Mouse (Mus musculus): ENCODE results near the gene Zcchc14. TPM values are rescaled to one million over a fixed set of nuclear protein-coding genes. Genes with fewer than 3 reads are reported as not detected.
A peak's percentile ranks its signal among the peaks of the same experiment; 100 is the strongest.

Zcchc14 gene
- total and polyA plus RNA-seq, 2 experiments from 2014 or later: 17.4 to 85.8 TPM

DNA sequence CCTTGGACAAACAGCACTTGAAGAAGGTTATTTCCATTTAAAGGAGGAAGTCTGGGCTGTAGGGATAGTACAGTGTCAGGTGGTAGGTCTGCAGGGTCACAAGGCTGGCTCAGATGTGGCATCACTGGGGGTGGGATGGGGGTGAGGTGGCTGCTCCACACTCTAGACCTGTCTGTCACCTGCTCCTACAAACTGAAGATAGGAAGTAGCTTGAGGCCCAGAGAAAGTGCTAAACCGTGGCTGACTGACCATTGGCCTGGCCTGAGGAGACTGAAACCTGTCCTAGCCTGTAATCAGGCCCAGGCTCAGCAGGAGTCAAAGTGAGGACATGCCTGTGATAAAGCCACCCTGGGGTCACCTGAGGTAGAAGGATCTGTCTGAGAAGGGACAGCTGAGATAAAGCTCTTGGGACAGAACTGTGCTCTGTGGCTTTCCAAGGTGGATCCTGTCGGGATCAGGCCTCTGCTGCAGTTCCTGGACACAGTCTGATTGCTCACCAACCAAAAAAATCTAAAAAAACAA is 63.4 kb downstream of the Zcchc14 start:
- no peak overlapping the region for H3K27ac ChIP-seq (ENCODE audit: low read depth, low read length)
- 41% methylated on average over 2 of the region's 2 CpGs for WGBS
- H3K36me3 ChIP-seq (ENCODE audit: insufficient read depth): peaks cover 8% of the 10 kb centered on the region; the same call in 1 of the 2 replicates
- H3K4me3 ChIP-seq (ENCODE audit: low read depth, low read length): no peak overlapping the region
- peak overlapping the region; percentile 86; the same call in 1 of the 2 replicates for H3K4me2 ChIP-seq (ENCODE audit: low read depth)
- no peak overlapping the region for H3K9ac ChIP-seq
- DNase-seq (no peak), ATAC-seq (no peak)
- no peaks in the 10 kb centered on the region for H3K27me3 ChIP-seq (ENCODE audit: insufficient read depth, low read length)
- TF ChIP-seq CTCF (IDR thresholded peaks at IDR 0.05; ENCODE audit: low read depth): no peak
- no peaks in the 10 kb centered on the region for H3K9me3 ChIP-seq (ENCODE audit: low read length)
- peaks cover 18% of the 10 kb centered on the region for H3K4me1 ChIP-seq (ENCODE audit: insufficient read depth)

DNA sequence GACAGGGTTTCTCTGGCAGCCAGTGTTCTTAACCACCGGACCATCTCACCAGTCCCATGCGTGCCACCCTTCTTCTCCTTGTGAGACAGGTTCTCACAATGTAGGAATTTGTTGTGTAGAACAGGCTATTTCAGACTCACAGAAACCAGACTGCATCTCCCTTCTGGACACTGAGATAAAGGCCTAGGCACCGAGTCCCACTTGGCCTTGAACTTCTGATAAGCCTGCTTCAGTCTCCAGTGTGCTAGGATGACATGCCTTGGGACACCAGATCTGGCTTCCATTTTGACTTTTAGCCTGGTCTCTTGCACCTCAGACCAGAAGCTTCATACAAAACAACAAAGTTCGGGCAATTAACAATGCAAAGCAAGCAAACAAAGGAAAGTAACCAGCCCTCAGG is 64.0 kb downstream of the Zcchc14 start:
- Histone ChIP-seq H3K36me3 (ENCODE audit: insufficient read depth) (peaks cover 4% of the 10 kb centered on the region; the same call in 1 of the 2 replicates), H3K9ac (no peak overlapping the region), H3K4me1 (ENCODE audit: insufficient read depth) (peaks cover 18% of the 10 kb centered on the region), H3K4me3 (ENCODE audit: low read depth, low read length) (no peak overlapping the region), H3K27ac (ENCODE audit: low read depth, low read length) (no peak overlapping the region), H3K9me3 (ENCODE audit: low read length) (no peaks in the 10 kb centered on the region), H3K27me3 (ENCODE audit: insufficient read depth, low read length) (no peaks in the 10 kb centered on the region), H3K4me2 (ENCODE audit: low read depth) (no peak overlapping the region)
- no peak for DNase-seq
- no peak for ATAC-seq
- WGBS: 93% methylated on average over 4 of the region's 4 CpGs
- TF ChIP-seq CTCF (IDR thresholded peaks at IDR 0.05; ENCODE audit: low read depth): no peak

DNA sequence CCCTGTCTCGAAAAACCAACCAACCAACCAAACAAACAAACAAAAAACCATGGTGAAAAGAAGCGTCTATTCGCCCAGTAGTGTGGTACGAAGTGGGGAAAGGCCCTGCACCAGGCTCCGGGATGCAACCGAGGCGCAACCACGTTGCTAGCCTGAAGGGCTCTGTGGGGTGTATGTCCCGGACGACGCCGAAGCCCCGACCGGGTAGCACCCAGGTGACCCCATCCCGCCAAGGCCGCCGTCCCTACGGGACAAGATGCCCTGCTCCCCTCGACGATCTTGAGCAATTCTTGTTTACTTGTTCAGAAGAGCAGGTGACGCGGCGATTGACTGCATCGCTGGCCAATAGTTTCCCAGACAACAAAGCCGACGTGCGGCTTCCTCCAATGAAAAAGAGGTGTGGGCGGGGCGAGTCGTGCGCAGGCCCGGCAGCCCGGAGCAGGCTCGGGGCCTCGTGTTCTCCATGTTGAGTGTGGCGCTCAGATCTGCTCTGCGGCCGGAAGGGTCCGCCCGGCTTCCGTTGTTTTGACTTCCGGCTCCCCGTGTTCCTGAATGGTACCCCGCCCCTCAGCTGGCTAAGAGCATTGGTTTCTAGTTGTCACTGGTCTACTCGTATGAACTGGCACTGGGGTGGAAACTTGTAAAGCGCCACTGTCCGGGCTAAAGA is 67.4 kb downstream of the Zcchc14 start:
- WGBS: 2% methylated on average over 47 of the region's 47 CpGs
- H3K27me3 ChIP-seq (ENCODE audit: insufficient read depth, low read length): no peaks in the 10 kb centered on the region
- peak; percentile 97 for ATAC-seq
- no peak for TF ChIP-seq CTCF (IDR thresholded peaks at IDR 0.05; ENCODE audit: low read depth)
- peaks cover 2% of the 10 kb centered on the region; the same call in 1 of the 2 replicates for H3K4me1 ChIP-seq (ENCODE audit: insufficient read depth)
- H3K4me2 ChIP-seq (ENCODE audit: low read depth): peak overlapping the region; percentile 65
- H3K36me3 ChIP-seq (ENCODE audit: insufficient read depth): no peaks in the 10 kb centered on the region
- peak; percentile 99 for DNase-seq
- peak overlapping the region; percentile 59 for H3K4me3 ChIP-seq (ENCODE audit: low read depth, low read length)
- no peaks in the 10 kb centered on the region for H3K9me3 ChIP-seq (ENCODE audit: low read length)
- peak overlapping the region; percentile 78 for H3K27ac ChIP-seq (ENCODE audit: low read depth, low read length)
- H3K9ac ChIP-seq: peak overlapping the region; percentile 66

DNA sequence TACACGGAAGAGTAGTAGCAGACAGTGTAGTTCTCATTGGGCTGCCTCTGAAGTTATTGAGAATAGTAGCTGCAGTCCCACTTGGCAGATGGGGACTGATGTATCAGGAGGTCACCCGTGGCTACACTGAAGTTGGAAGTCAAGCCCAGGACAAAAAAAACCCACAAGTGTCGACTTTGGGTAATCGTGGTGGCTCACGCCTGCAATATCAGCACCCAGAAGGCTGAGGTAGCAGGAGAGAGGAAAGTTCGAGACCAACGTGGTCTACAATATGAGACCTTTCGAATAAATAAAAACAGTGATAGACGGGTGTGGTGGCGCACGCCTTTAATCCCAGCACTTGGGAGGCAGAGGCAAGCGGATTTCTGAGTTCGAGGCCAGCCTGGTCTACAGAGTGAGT is 68.0 kb downstream of the Zcchc14 start:
- no peaks in the 10 kb centered on the region for H3K9me3 ChIP-seq (ENCODE audit: low read length)
- no peaks in the 10 kb centered on the region for H3K36me3 ChIP-seq (ENCODE audit: insufficient read depth)
- no peak for TF ChIP-seq CTCF (IDR thresholded peaks at IDR 0.05; ENCODE audit: low read depth)
- H3K27me3 ChIP-seq (ENCODE audit: insufficient read depth, low read length): no peaks in the 10 kb centered on the region
- DNase-seq: no peak
- peaks cover 2% of the 10 kb centered on the region; the same call in 1 of the 2 replicates for H3K4me1 ChIP-seq (ENCODE audit: insufficient read depth)
- ATAC-seq: no peak
- H3K27ac ChIP-seq (ENCODE audit: low read depth, low read length): peak overlapping the region; percentile 78; the same call in 1 of the 2 replicates
- H3K9ac ChIP-seq: peak overlapping the region; percentile 66; the same call in 1 of the 2 replicates
- peak overlapping the region; percentile 65 for H3K4me2 ChIP-seq (ENCODE audit: low read depth)
- peak overlapping the region; percentile 59 for H3K4me3 ChIP-seq (ENCODE audit: low read depth, low read length)
- WGBS: 48% methylated on average over 13 of the region's 13 CpGs

DNA sequence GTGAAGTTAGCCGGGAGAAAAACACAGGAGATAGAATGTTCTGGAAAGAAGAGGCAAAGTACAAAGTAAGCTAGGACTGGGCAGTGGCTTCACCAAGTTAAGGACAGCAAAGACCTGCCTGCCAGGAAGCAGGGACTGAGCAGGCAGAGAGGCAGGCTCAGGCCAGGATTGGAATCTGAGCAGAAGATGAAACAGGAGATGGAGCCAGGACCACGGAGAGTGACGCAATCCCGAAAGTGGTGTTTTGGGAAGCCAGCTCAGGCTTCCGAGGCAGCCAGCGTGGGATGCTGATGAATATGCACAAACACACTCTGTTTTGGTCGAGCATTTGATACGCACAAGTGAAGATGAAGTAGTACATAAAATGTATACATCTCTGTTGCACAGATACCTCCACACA is 69.0 kb downstream of the Zcchc14 start:
- Histone ChIP-seq H3K27me3 (ENCODE audit: insufficient read depth, low read length) (no peaks in the 10 kb centered on the region), H3K4me2 (ENCODE audit: low read depth) (no peak overlapping the region), H3K9me3 (ENCODE audit: low read length) (no peaks in the 10 kb centered on the region), H3K36me3 (ENCODE audit: insufficient read depth) (no peaks in the 10 kb centered on the region), H3K9ac (no peak overlapping the region), H3K4me1 (ENCODE audit: insufficient read depth) (peaks cover 2% of the 10 kb centered on the region; the same call in 1 of the 2 replicates), H3K4me3 (ENCODE audit: low read depth, low read length) (no peak overlapping the region), H3K27ac (ENCODE audit: low read depth, low read length) (no peak overlapping the region)
- 54% methylated on average over 8 of the region's 8 CpGs for WGBS
- ATAC-seq: no peak
- DNase-seq: no peak
- TF ChIP-seq CTCF (IDR thresholded peaks at IDR 0.05; ENCODE audit: low read depth): no peak

DNA sequence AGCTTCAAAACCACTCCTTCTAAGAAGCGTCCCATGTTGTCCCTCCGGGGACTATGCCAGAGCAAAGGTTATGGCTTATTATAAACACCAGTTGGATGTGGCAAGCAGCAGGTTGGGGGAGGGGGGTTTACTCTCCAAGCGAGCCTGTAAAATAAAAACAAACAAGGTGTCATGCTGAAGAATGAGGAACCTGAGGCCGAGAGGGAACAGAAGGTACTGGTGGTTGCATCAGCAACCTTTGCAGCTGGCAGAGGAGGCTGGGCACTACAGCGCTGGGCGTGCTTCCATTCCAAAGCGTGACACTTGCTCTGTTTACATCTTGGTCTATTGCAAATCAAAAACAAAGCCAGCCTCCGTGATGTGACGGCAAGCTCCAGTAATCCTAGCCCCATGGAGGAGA is 72.2 kb downstream of the Zcchc14 start:
- Histone ChIP-seq H3K9ac (no peak overlapping the region), H3K27ac (ENCODE audit: low read depth, low read length) (no peak overlapping the region), H3K36me3 (ENCODE audit: insufficient read depth) (no peaks in the 10 kb centered on the region), H3K4me2 (ENCODE audit: low read depth) (no peak overlapping the region), H3K27me3 (ENCODE audit: insufficient read depth, low read length) (no peaks in the 10 kb centered on the region), H3K9me3 (ENCODE audit: low read length) (no peaks in the 10 kb centered on the region), H3K4me3 (ENCODE audit: low read depth, low read length) (no peak overlapping the region), H3K4me1 (ENCODE audit: insufficient read depth) (peaks cover 11% of the 10 kb centered on the region)
- no peak for TF ChIP-seq CTCF (IDR thresholded peaks at IDR 0.05; ENCODE audit: low read depth)
- DNase-seq: no peak
- no peak for ATAC-seq
- 39% methylated on average over 9 of the region's 9 CpGs for WGBS

DNA sequence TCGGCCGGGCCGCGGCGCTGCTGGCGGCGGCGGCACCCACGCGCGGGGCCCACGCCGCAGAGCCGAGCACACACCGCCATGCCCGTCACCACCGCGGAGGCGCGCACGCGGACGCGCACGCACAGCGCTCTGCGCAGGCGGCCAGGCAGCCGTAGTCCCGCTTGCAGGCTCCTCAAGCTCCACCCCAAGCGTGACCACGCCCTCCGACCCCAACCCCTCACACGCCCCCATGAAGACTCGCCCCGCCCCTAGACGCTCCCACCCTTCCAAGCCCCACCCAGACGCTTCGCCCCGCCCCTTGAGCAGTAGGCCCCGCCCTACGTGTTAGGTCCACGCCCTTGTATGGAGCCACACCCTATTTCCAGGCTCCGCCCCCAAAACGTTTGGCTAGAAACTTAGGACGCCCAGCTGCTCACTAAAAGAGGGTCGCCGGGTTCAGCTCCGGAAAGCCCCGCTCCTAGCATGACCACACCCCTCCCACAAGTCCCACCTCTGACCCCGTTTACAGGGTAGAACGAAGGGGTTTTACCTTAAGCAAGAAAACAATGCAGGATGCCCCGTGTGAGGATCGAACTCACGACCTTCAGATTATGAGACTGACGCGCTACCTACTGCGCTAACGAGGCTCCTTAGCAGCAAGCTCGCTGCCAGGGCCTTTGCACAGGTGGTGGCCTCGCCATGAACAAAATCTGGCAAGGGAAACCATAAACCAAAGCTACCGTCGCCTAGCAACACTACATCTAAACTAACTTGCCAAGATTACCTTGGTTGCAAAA is 73.8 kb downstream of the Zcchc14 start, which contains the start of gene Fbxo31:
TSS of gene Fbxo31 (minus strand) at position 131 of the 776 bp plus-strand sequence.
- TF ChIP-seq CTCF (IDR thresholded peaks at IDR 0.05; ENCODE audit: low read depth): no peak
- peak; percentile 97 for ATAC-seq
- H3K27ac ChIP-seq (ENCODE audit: low read depth, low read length): peak within 1 kb of the TSS; percentile 67
- H3K27me3 ChIP-seq (ENCODE audit: insufficient read depth, low read length): no peaks in the 10 kb centered on the region
- no peaks in the 10 kb centered on the region for H3K9me3 ChIP-seq (ENCODE audit: low read length)
- WGBS: under 1% methylated on average over 59 of the region's 63 CpGs
- H3K4me3 ChIP-seq (ENCODE audit: low read depth, low read length): peak within 1 kb of the TSS; percentile 71
- no peaks in the 10 kb centered on the region for H3K36me3 ChIP-seq (ENCODE audit: insufficient read depth)
- H3K9ac ChIP-seq: peak within 1 kb of the TSS; percentile 93
- peaks cover 11% of the 10 kb centered on the region for H3K4me1 ChIP-seq (ENCODE audit: insufficient read depth)
- DNase-seq: peak; percentile 94
- H3K4me2 ChIP-seq (ENCODE audit: low read depth): peak within 1 kb of the TSS; percentile 59
